Mouse (Mus musculus): ENCODE measurements around the gene Bicdl2.

Gene Bicdl2

GRCm38 (mm10) chr17:23660117-23660875 lies at the start of gene Bicdl2:
TSS of gene Bicdl2 (plus strand) at chr17:23660506.
- DNase-seq (ENCODE audit: low spot score in 2 of 2): peak in 1 of 2 experiments; percentile 31

DNA sequence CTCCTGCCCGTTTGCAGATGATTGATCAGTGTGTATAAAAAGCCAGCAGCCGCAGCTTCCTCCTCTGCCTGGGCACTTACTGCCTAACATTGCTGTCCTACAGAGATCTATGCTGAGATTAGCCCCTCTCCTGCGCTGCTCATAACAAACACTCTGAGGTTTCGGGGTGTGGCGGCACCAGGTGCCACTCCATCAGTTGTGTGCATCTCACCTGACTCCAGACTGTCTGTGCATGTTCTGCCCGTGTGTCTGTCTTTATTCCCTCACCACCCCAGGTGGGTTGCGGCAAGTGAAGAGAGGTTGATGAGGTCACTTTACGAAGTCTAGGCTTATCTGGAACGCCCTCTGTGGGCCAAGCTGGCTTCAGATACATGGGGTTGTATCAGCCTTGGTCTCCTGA lies 43.2 kb upstream of the Bicdl2 start:
- no peak for DNase-seq (ENCODE audit: low spot score in 2 of 2)

- no peak for DNase-seq (ENCODE audit: low spot score in 2 of 2)
These were observed 40.0 kb upstream of the Bicdl2 start for GRCm38 (mm10) chr17:23620351-23620750.

- no peak for DNase-seq (ENCODE audit: low spot score in 2 of 2)
These were observed 32.5 kb upstream of the Bicdl2 start for GRCm38 (mm10) chr17:23627813-23628212.

DNA sequence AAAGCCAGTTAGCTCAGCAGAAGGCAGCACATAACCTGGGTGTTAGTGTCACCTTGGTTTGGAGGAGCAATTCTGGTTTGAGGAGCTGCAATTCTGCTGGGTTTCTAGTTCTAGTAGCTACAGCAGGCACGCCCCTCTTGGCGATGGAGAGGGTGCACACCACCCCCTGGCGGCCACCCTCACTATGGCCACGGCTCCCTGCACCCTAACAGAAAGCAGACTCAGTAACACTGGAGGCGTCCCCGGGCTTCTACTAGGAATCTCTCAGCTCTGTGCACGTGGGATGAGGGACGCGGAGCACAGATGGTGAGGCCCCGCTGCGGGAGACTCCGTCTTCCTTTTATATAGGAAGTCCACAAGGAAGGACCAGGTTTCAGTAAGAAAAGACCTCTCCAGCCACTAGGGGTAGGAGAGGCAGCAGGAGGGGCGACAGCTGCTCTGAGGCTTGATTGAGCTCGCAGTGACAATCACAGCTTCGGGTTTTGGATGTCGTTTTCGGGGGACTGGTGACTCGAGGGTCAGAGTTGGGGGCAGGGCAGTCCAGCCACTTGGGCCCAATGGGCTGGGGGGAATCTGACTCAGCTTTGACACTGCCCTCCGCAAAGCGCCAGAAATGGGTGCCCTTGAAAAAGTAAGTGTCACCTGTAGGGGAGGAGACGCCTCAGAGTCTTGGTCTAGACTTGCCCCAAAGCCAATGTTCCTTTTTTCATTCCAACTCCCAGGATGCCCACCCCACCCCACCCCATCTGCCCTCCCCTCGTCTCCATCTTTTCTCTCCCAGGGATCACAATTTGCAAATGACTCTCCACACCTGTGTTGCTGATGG lies 29.9 kb upstream of the Bicdl2 start:
- DNase-seq (ENCODE audit: low spot score in 2 of 2): peak; percentile 85 to 86

DNA sequence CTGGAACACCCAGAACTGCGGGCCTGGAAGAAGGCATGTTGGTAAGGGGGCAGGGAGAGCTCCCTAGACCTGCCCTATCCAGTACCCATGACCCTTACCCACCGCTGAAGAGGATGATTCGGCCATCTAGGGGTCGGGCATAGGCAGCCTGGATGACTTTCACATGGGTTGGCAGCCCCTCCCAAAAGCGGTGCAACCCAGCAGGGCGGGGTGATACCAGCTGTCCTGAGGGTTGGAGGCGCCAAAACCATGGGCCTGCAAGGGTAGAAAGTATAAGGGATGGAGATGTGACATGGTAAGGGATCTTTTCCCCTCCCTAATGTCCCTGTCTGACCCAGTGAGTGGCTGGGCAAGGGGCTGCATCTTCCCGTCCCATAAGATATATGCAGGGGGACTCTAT lies 29.1 kb upstream of the Bicdl2 start:
- DNase-seq (ENCODE audit: low spot score in 2 of 2): no peak

DNA sequence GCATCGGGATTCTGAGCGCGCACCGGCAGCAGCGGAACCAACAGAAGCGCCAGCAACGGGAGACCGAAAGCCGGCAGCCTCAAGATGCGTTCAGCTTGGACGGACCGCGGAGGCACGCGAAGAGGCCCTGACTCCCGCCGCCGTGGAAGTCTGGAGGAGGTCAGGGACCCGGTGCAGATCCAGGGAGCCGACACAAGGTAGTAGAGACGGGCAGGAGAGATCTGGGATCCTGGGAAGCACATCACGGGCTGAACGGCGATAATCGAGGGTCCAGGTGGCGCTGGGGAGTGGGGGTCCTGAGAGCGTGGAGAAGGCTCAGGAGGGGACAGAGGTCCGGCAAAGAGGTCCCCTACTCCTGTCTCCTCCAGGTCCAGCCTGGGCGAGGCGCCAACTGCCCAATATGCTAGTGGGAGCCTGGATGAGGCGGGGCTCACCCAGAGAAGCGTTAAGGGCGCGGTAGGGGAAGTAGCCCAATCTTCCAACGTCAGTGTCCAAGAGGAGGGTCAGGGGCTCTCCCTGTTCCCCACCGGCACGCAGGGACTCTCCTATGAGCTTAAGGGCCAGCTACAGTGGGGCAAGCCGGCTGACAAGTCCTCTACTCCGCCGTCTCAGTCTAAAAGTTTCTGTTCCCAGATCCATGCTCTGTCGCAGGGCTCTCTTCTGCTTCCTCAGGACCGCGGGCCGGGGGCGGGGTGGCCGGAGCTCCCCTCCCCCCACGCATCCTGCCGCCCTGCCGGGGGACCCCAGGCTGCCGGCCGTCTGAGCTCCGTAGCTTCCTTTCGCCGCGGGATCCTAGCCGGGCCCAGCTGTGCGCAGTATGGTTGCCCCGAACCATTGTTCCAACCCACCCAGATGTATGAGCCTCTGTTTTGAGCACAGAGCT lies 15.5 kb upstream of the Bicdl2 start, which contains the start of gene Mmp25:
TSS of gene Mmp25 (minus strand) at position 665 of the 883 bp plus-strand sequence.
- DNase-seq (ENCODE audit: low spot score in 2 of 2): no peak

DNA sequence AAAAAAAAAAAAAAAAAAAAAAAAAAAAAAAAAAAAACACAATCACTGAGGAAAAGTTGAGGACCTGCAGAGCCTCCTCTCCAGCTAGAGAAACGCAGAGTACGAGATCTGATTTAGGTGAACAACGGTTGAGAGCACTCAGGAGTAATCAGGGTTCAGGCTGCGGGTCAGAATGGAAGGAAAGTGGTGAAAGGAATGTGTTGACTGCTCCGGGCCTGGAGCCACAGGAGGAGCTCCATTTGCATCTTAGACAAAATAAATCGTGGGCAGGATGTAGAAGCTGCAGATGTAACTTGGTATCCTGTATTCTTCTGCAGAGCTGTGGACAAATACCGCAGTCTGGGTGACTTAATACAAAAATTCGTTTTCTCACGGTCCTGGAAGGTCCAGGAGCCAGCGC lies 14.4 kb upstream of the Bicdl2 start:
- DNase-seq (ENCODE audit: low spot score in 2 of 2): no peak

DNA sequence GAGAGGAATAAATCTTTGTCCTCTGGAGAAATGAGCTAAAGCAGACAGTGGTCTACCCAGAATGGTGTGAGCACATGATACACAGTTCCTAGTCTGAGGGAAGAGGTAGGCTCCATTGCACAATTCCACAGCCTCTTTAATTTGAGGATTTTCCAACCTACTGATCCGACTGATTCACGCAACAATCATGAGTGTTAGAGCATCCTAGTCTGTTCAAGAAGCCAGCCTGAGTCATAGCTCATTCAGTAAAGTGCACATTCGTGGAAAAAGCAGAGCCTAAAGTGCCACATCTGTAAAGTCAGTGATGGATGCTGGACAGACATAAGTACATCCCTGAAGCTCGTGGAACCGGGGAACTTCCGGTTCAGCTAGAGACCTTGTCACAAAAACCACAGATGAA lies 8.9 kb upstream of the Bicdl2 start:
- no peak for DNase-seq (ENCODE audit: low spot score in 2 of 2)

DNA sequence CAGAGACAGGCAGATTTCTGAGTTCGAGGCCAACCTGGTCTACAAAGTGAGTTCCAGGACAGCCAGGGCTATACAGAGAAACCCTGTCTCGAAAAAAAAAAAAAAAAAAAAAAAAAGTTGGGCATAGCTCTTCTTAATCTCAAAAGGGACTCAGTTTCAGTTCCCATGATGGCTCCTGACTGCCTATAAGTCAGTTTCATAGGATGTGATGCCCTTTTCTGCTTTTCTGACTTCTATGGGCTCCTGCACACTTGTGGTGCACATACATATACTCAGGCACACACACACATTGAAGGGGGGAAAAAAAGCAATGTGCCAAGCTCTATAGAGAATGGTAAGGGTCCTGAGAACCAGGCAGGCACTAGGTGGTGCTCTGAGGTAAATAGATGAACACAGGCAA lies 7.0 kb upstream of the Bicdl2 start:
- DNase-seq (ENCODE audit: low spot score in 2 of 2): no peak

GRCm38 (mm10) chr17:23654001-23654400 lies 6.3 kb upstream of the Bicdl2 start:
- DNase-seq (ENCODE audit: low spot score in 2 of 2): no peak

GRCm38 (mm10) chr17:23654410-23654809 lies 5.9 kb upstream of the Bicdl2 start:
- no peak for DNase-seq (ENCODE audit: low spot score in 2 of 2)

- DNase-seq (ENCODE audit: low spot score in 2 of 2): no peak
These were observed 1.9 kb upstream of the Bicdl2 start for GRCm38 (mm10) chr17:23658450-23658849.

GRCm38 (mm10) chr17:23660876-23661200 lies 532 bp downstream of the Bicdl2 start:
- no peak for DNase-seq (ENCODE audit: low spot score in 2 of 2)

GRCm38 (mm10) chr17:23661526-23661925 lies 1.2 kb downstream of the Bicdl2 start:
- no peak for DNase-seq (ENCODE audit: low spot score in 2 of 2)

- DNase-seq (ENCODE audit: low spot score in 2 of 2): no peak
These were observed 4.3 kb downstream of the Bicdl2 start for GRCm38 (mm10) chr17:23664556-23665021.

GRCm38 (mm10) chr17:23665511-23665910 lies 5.2 kb downstream of the Bicdl2 start:
- DNase-seq (ENCODE audit: low spot score in 2 of 2): no peak

DNA sequence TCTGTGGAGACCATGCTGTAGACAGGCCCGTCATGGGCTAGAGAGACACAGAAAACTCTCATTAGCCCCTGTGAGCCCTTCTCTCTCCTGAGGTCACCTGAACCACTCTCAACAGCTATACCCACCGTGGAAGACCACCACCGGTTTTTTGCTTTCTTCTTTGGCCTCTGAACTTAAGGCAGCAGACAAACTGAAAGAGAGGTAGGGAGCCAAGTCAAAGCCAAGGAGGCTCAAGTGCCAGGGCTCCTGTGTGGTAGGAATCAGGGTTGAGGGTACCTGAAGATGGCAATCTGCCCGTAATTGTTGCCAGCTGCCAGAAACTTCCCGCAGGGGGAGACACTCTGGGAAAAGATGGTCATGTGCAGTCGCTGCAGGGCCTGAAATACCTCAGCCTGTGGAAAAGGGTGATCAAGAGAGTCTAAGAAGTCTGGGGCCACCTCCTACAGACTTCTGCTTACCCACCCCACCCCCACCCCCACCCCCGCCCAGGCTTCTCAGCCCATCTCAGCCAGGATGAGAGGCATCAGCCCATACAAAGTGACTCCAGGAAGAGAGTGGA lies 10.3 kb downstream of the Bicdl2 start:
- no peak for DNase-seq (ENCODE audit: low spot score in 2 of 2)

GRCm38 (mm10) chr17:23671519-23671918 lies 11.2 kb downstream of the Bicdl2 start:
- DNase-seq (ENCODE audit: low spot score in 2 of 2): peak in 1 of 2 experiments; percentile 20

DNA sequence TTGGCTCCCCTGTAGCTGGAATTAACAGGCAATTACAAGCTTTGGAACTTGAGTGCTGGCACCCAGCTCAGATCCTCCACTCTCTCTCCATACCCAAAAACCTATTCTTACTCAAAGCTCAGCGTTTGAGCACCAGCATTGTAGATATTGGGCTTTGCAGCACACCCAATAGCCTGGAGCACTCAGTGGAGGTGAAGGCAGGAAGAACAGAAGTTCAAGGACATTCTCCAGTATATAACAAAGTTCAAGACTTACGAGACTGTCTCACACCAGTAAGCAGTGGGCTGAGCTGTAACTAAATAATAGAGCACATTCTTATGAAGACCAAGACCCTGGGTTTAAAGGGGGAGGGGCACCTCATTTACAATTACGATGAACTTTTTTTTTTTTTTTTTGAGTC lies 12.5 kb downstream of the Bicdl2 start:
- no peak for DNase-seq (ENCODE audit: low spot score in 2 of 2)

DNA sequence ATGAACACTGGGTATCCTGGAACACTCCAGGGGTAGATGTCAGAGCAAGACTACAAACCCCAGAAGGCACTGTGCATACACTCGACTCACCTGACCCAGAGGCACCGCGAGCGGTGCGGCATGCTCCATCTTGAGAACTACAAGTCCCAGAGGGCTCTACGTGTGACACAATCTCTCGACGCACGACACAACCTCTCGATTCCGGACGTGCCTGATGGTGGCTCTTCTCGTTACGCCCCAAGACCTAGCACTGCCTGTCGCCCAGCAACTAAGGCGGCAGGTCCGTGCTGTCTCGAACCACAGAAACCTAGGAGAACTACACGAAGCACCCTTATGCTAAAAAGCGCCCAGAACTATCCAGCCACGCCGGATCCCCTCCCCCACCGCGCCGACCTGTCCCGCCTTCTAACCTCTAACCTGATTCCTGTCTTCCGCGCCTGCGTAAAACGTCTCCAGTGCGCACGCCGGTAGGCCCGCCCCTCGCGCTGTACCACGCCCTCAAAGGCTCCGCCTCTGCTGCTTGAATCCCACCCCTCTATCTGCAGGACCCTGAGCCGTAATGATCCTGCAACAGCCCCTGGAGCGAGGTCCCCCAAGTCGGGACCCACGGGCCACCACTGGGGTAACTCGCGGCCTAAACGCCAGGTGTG lies 13.2 kb downstream of the Bicdl2 start, which contains the start of the genes Hcfc1r1 and Thoc6:
TSS of gene Hcfc1r1 (plus strand) at position 173 of the 650 bp plus-strand sequence.
TSS of gene Thoc6 (minus strand) at position 459 of the 650 bp plus-strand sequence.
- peak; percentile 95 to 97 for DNase-seq (ENCODE audit: low spot score in 2 of 2)

Data from right cerebral cortex, postnatal 10 days (tissue).